Mouse (Mus musculus): Measurements from ENCODE around the gene Psme2b. TPM values are rescaled to one million over a fixed set of nuclear protein-coding genes. Genes with fewer than 3 reads are reported as not detected.
"Not testable (repeated sequence)": the region's sequence is repeated elsewhere in the genome, so short reads cannot be mapped to it uniquely, and the experiment has no call there.

Gene Psme2b
- polyA plus RNA-seq, 1 experiment: 9.9 TPM

DNA sequence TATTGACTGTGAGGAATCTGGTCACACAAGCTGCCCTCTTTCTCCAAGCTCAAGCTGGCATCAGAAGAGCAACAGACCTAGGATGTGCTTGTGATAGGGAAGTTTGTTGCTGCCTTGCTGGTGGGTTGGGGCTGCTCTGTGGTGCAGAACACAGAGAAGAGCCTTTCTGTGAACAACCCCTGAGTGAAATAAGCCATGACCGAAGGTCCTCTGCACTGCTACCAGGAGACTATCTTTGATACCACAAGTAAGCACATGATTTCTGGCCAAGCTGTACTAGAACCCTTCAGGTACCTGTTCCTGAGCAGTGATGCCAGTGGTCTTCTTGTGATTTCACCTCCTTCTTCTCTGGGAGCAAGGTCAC lies 44.4 kb downstream of the Psme2b start:
- DNase-seq (ENCODE audit: low read depth): not testable (repeated sequence)

DNA sequence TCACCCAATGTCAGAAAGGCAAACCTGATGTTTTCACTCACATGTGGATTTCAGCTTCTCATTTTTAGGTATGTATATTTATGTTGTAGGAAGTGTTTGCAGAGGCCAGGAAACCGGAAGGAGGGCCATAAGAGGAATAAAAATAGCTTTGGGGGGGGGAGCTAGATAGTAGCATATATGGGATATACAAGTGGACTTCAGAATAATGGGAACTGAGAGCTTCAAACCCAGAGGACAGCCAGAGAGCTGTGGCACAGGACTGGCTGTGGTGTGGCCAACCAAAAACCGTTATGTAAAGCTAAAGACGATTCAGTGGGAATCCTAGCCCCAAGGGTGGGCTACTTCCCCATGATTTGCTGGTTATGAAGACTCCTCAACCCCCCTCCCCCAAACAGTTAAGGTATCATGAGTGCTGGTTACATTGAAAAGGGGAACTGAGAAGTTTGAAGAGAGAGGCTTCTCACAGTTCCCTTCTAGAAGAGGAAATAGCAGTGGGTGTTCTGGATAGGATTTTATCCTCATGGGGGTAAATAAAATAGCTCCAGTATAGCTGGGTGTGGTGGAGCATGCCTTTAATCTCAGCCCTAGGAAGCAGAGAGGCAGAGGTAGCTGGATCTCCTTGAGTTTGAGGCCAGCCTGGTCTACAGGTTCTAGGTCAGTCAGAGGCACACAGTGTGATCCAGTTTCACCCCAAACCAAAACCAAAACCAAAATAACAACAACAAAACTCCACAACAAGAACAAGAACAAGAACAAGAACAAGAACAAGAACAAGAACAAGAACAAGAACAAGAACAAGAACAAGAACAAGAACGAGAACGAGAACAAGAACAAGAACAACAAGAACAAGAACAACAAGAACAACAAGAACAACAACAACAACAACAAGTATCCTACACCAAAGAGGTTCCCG lies 45.1 kb downstream of the Psme2b start:
- DNase-seq (ENCODE audit: low read depth): not testable (repeated sequence)

DNA sequence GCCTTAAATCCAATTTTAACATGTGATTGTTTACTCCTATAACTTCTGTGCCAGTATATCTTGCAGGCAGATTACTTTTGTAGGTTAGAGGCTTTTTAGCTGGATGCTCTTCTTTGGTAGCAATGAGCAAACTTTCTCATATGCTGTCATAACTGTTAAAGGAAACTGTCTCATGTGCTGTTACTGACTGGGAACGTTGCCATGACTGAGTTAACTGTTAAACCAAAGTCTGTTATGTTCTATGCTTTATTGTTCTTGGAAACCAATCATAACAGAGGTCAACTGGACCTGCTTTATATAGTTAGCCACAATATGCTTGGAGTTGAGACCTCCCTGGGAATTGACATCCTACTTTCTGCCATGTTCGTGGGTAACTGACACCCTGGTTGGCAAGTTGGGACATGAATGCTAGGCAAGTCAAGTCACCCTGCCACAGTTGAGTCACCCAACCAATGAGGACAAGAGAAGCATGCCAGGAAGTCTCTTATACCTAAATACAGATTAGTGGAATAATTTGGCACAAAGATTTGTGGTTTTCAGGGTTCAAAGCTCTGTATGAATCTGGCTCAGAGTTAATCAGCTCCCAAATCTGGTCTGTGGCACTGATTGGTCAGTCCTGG lies 47.1 kb downstream of the Psme2b start:
- DNase-seq (ENCODE audit: low read depth): no peak

Other genes starting within 250 kb of the Psme2b start
- 1,923 and 2,165 TPM in 2 replicates for gene Rack1, start 145.9 kb downstream of the Psme2b start, polyA plus RNA-seq (2012; rRNA removed)
- gene Trim41, start 128.8 kb downstream of the Psme2b start, polyA plus RNA-seq (2012; rRNA removed): 30.3 and 33.8 TPM in 2 replicates
- 13.5 and 16.9 TPM in 2 replicates for gene Trim7, start 120.0 kb downstream of the Psme2b start, polyA plus RNA-seq (2012; rRNA removed)
- 11.0 and 15.0 TPM in 2 replicates for gene Gm12184, start 119.5 kb downstream of the Psme2b start, polyA plus RNA-seq (2012; rRNA removed)
- 12.7 and 14.8 TPM in 2 replicates for gene Irgm1, start 74.5 kb downstream of the Psme2b start, polyA plus RNA-seq (2012; rRNA removed)
- 0.50 and 0.62 TPM in 2 replicates for gene Gm5431, start 44.0 kb downstream of the Psme2b start, polyA plus RNA-seq (2012; rRNA removed)
- gene Olfr56, start 32.7 kb upstream of the Psme2b start, polyA plus RNA-seq (2012; rRNA removed): 0.49 and 0.63 TPM in 2 replicates
- gene 9930111J21Rik1, start 33.2 kb upstream of the Psme2b start, polyA plus RNA-seq (2012; rRNA removed): 1.8 and 4.0 TPM in 2 replicates
- 0.03 and 0.12 TPM in 2 replicates for gene Gm12185, start 46.0 kb upstream of the Psme2b start, polyA plus RNA-seq (2012; rRNA removed)
- 1.3 and 2.6 TPM in 2 replicates for gene Tgtp1, start 48.0 kb upstream of the Psme2b start, polyA plus RNA-seq (2012; rRNA removed)
- gene 9930111J21Rik2, start 105.1 kb upstream of the Psme2b start, polyA plus RNA-seq (2012; rRNA removed): 1.9 and 2.1 TPM in 2 replicates
- gene Tgtp2, start 118.0 kb upstream of the Psme2b start, polyA plus RNA-seq (2012; rRNA removed): 3.8 and 6.6 TPM in 2 replicates
- gene Ifi47, start 130.4 kb upstream of the Psme2b start, polyA plus RNA-seq (2012; rRNA removed): 3.7 and 4.8 TPM in 2 replicates
- gene Olfr1396, start 168.7 kb upstream of the Psme2b start, polyA plus RNA-seq (2012; rRNA removed): 0.27 and 0.38 TPM in 2 replicates
- 0.12 TPM in 1 of 2 replicates, not detected in the other for gene Olfr1395, start 196.1 kb upstream of the Psme2b start, polyA plus RNA-seq (2012; rRNA removed)
- gene Olfr1394, start 208.2 kb upstream of the Psme2b start, polyA plus RNA-seq (2012; rRNA removed): not detected in 2 replicates
- gene Btnl9, start 241.0 kb upstream of the Psme2b start, polyA plus RNA-seq (2012; rRNA removed): 14.9 and 19.2 TPM in 2 replicates